Mouse (Mus musculus) spleen, adult 2 months (tissue): Measurements from ENCODE around the gene Fanca. TPM values are rescaled to one million over a fixed set of nuclear protein-coding genes. Genes with fewer than 3 reads are reported as not detected.
A peak's percentile ranks its signal among the peaks of the same experiment; 100 is the strongest.
"Not testable (repeated sequence)": the region's sequence is repeated elsewhere in the genome, so short reads cannot be mapped to it uniquely, and the experiment has no call there.

ENCODE experiments used
- DNase-seq, 2 experiments: peaks; one replicate each; pipeline versions ENCODE4 v3.0.0 to v3.0.0-alpha.2; 2012 to 2021; ENCODE audit warnings: low spot score in 2 of 2, low read depth in 1 of 2
- H3K27ac ChIP-seq: fragments of 200-500 bp; 2 replicates; pipeline ENCODE4 v1.5.1; 2012; ENCODE audit warnings: low read length, inconsistent platforms; ENCODE audit not compliant: insufficient read depth
- H3K27me3 ChIP-seq: fragments of 200-500 bp; 2 replicates; pipeline ENCODE4 v1.6.1; 2012; ENCODE audit warnings: mild to moderate bottlenecking, moderate library complexity, low read length, inconsistent platforms; ENCODE audit not compliant: control insufficient read depth, insufficient read depth
- H3K36me3 ChIP-seq: fragments of 200-500 bp; 2 replicates; pipeline ENCODE4 v1.6.1; 2012; ENCODE audit warnings: mild to moderate bottlenecking, low read length, inconsistent platforms; ENCODE audit not compliant: control insufficient read depth, insufficient read depth
- H3K4me1 ChIP-seq: fragments of 200-500 bp; 2 replicates; pipeline ENCODE4 v1.6.1; 2011; ENCODE audit warnings: inconsistent platforms; ENCODE audit not compliant: control insufficient read depth, insufficient read depth, insufficient read length
- H3K4me3 ChIP-seq: fragments of 200-500 bp; 2 replicates; pipeline ENCODE4 v1.5.1; 2011; ENCODE audit warnings: mild to moderate bottlenecking, inconsistent platforms; ENCODE audit not compliant: insufficient read depth, insufficient read length; ENCODE audit errors: extremely low read depth
- CTCF ChIP-seq: fragments of 200-500 bp; IDR thresholded peaks from 2 replicates; pipeline ENCODE4 v1.5.1; 2011; ENCODE audit warnings: mild to moderate bottlenecking, inconsistent platforms; ENCODE audit not compliant: insufficient read depth, insufficient read length, insufficient replicate concordance; ENCODE audit errors: extremely low read depth
- POLR2A ChIP-seq: fragments of 200-500 bp; IDR thresholded peaks from 2 replicates; pipeline ENCODE4 v1.6.1; 2011; ENCODE audit warnings: low read depth, low read length, inconsistent platforms
- WGBS: fragments of 180-500 bp; shearing (Covaris S2); methylation state at CpG from one replicate; pipeline ENCODE4 v1.1.7; 2018; 5-methylcytosine and 5-hydroxymethylcytosine counted together
- polyA plus RNA-seq: library from polyadenylated mRNA; depleted of rRNA; stranded (reverse); fragments of >200 nt; gene quantifications from 2 replicates; pipeline ENCODE4 v1.2.3, GENCODE M21; 2012

Fanca gene
- polyA plus RNA-seq, 1 experiment: 55.7 TPM

- H3K4me1 ChIP-seq: no peaks in the 10 kb centered on the region
- TF ChIP-seq POLR2A: no peak
- peak; percentile 27; the same call in 1 of the 2 replicates for TF ChIP-seq CTCF
- 84% methylated on average over 4 of the region's 4 CpGs for WGBS
- no peak overlapping the region for H3K27ac ChIP-seq
- DNase-seq: peak in 1 of 2 experiments; percentile 42
- H3K36me3 ChIP-seq: no peaks in the 10 kb centered on the region
- H3K27me3 ChIP-seq: no peaks in the 10 kb centered on the region
- H3K4me3 ChIP-seq: no peak overlapping the region
Measured at GRCm38 (mm10) chr8:123290166-123290565, 28.2 kb downstream of the Fanca start.

- WGBS: 94% methylated on average over 17 of the region's 17 CpGs
- TF ChIP-seq POLR2A (no peak), CTCF (no peak)
- no peaks in the 10 kb centered on the region for H3K36me3 ChIP-seq
Measured at GRCm38 (mm10) chr8:123287362-123287761, 31.0 kb downstream of the Fanca start.

GRCm38 (mm10) chr8:123284493-123284892 lies 33.9 kb downstream of the Fanca start:
- Histone ChIP-seq H3K4me1 (peaks cover 7% of the 10 kb centered on the region; the same call in 1 of the 2 replicates), H3K4me3 (no peak overlapping the region), H3K27me3 (no peaks in the 10 kb centered on the region), H3K27ac (peak overlapping the region; percentile 34; the same call in 1 of the 2 replicates), H3K36me3 (no peaks in the 10 kb centered on the region)
- TF ChIP-seq CTCF: no peak
- TF ChIP-seq POLR2A: no peak
- no peak for DNase-seq
- WGBS: 86% methylated on average over 5 of the region's 5 CpGs

More at GRCm38 (mm10) chr8:123287362-123287761, 31.0 kb downstream of the Fanca start:
- H3K4me3 ChIP-seq: no peak overlapping the region
- H3K27ac ChIP-seq: no peak overlapping the region
- no peak for DNase-seq
- H3K4me1 ChIP-seq: peaks cover 7% of the 10 kb centered on the region; the same call in 1 of the 2 replicates
- H3K27me3 ChIP-seq: no peaks in the 10 kb centered on the region

- no peaks in the 10 kb centered on the region for H3K36me3 ChIP-seq
- peak overlapping the region; percentile 11; the same call in 1 of the 2 replicates for H3K4me3 ChIP-seq
- no peaks in the 10 kb centered on the region for H3K27me3 ChIP-seq
- H3K4me1 ChIP-seq: peaks cover 7% of the 10 kb centered on the region; the same call in 1 of the 2 replicates
- 44% methylated on average over 7 of the region's 7 CpGs for WGBS
- peak overlapping the region; percentile 34; the same call in 1 of the 2 replicates for H3K27ac ChIP-seq
- DNase-seq: peak; percentile 37 to 47
- TF ChIP-seq CTCF (no peak), POLR2A (no peak)
Measured at GRCm38 (mm10) chr8:123283991-123284390, 34.4 kb downstream of the Fanca start.

GRCm38 (mm10) chr8:123282994-123283393 lies 35.4 kb downstream of the Fanca start:
- peak overlapping the region; percentile 49; the same call in 1 of the 2 replicates for H3K27ac ChIP-seq
- H3K4me3 ChIP-seq, H3K36me3 ChIP-seq, H3K27me3 ChIP-seq, H3K4me1 ChIP-seq: not testable (repeated sequence)
- peak; percentile 38 to 55 for DNase-seq
- 43% methylated on average over 6 of the region's 6 CpGs for WGBS

- Histone ChIP-seq H3K27me3 (no peaks in the 10 kb centered on the region), H3K4me3 (no peak overlapping the region), H3K27ac (no peak overlapping the region), H3K4me1 (peaks cover 7% of the 10 kb centered on the region; the same call in 1 of the 2 replicates), H3K36me3 (peaks cover 2% of the 10 kb centered on the region)
- DNase-seq: no peak
- TF ChIP-seq CTCF (no peak), POLR2A (no peak)
- WGBS: 88% methylated on average over 13 of the region's 13 CpGs
Measured at GRCm38 (mm10) chr8:123280302-123281094, 37.9 kb downstream of the Fanca start.

GRCm38 (mm10) chr8:123279828-123280227 lies 38.5 kb downstream of the Fanca start:
- no peak for DNase-seq
- H3K27me3 ChIP-seq: no peaks in the 10 kb centered on the region
- TF ChIP-seq CTCF (no peak), POLR2A (no peak)
- no peak overlapping the region for H3K27ac ChIP-seq
- 79% methylated on average over 4 of the region's 4 CpGs for WGBS
- H3K36me3 ChIP-seq: peaks cover 2% of the 10 kb centered on the region
- H3K4me3 ChIP-seq: no peak overlapping the region
- peaks cover 7% of the 10 kb centered on the region; the same call in 1 of the 2 replicates for H3K4me1 ChIP-seq
